Mouse (Mus musculus): ENCODE results near the gene Car5a. TPM values are rescaled to one million over a fixed set of nuclear protein-coding genes. Genes with fewer than 3 reads are reported as not detected.

The Car5a gene
- polyA plus RNA-seq (2014; fragmentation: Illumina TruSeq; extraction: RNeasy Lipid Tissue Mini Kit (QIAGEN cat#74804); ENCODE audit: low read depth, low replicate concordance), result not detected

GRCm38 (mm10) chr8:121944831-121945230 lies at the start of gene Car5a:
TSS of gene Car5a (minus strand) at chr8:121944904.

GRCm38 (mm10) chr8:121949222-121949800 lies 4.6 kb upstream of the Car5a start, which contains the start of gene Banp:
TSS of gene Banp (plus strand) at chr8:121949750.

GRCm38 (mm10) chr8:121907587-121908248 lies 37.0 kb downstream of the Car5a start, which contains the start of gene Slc7a5:
TSS of gene Slc7a5 (minus strand) at chr8:121907694.

Other genes with a start within 250 kb of the Car5a start
- gene Jph3, start 215.3 kb downstream of the Car5a start, polyA plus RNA-seq (2014; fragmentation: Illumina TruSeq; extraction: RNeasy Lipid Tissue Mini Kit (QIAGEN cat#74804); ENCODE audit: low read depth, low replicate concordance), result 0.07 TPM
- 22.0 TPM for gene Klhdc4, start 115.3 kb downstream of the Car5a start, polyA plus RNA-seq (2014; fragmentation: Illumina TruSeq; extraction: RNeasy Lipid Tissue Mini Kit (QIAGEN cat#74804); ENCODE audit: low read depth, low replicate concordance)
- 337 TPM for gene Slc7a5, start 37.2 kb downstream of the Car5a start, polyA plus RNA-seq (2014; fragmentation: Illumina TruSeq; extraction: RNeasy Lipid Tissue Mini Kit (QIAGEN cat#74804); ENCODE audit: low read depth, low replicate concordance)
- 12.7 TPM for gene Banp, start 4.8 kb upstream of the Car5a start, polyA plus RNA-seq (2014; fragmentation: Illumina TruSeq; extraction: RNeasy Lipid Tissue Mini Kit (QIAGEN cat#74804); ENCODE audit: low read depth, low replicate concordance)